Mouse (Mus musculus) heart, adult 2 months (tissue): ENCODE data around the gene Pbx1. TPM values are rescaled to one million over a fixed set of nuclear protein-coding genes. Genes with fewer than 3 reads are reported as not detected.

ENCODE experiments used
- DNase-seq, 2 experiments: peaks; one replicate each; pipeline ENCODE4 v3.0.0; 2021
- H3K27ac ChIP-seq: fragments of 200-600 bp; 2 replicates; pipeline ENCODE4 v1.8.1; 2022
- H3K27me3 ChIP-seq: fragments of 200-500 bp; 2 replicates; pipeline ENCODE4 v1.6.1; 2012; ENCODE audit warnings: mild to moderate bottlenecking, low read length, inconsistent platforms, mixed read lengths; ENCODE audit not compliant: control insufficient read depth, insufficient read depth
- H3K36me3 ChIP-seq: fragments of 200-500 bp; 2 replicates; pipeline ENCODE4 v1.6.1; 2012; ENCODE audit warnings: low read length, inconsistent platforms; ENCODE audit not compliant: control insufficient read depth, insufficient read depth
- H3K4me1 ChIP-seq: fragments of 200-500 bp; 2 replicates; pipeline ENCODE4 v1.6.1; 2011; ENCODE audit warnings: low read length; ENCODE audit not compliant: control insufficient read depth, insufficient read depth
- H3K4me3 ChIP-seq: fragments of 200-600 bp; 2 replicates; pipeline ENCODE4 v1.8.1; 2022
- H3K79me2 ChIP-seq: fragments of 200-500 bp; replicated peaks from 2 replicates; pipeline ENCODE4 v1.6.1; 2012; ENCODE audit warnings: mild to moderate bottlenecking, inconsistent platforms, low read length, moderate library complexity, mixed read lengths; ENCODE audit not compliant: control insufficient read depth, insufficient read depth
- H3K9ac ChIP-seq: fragments of 200-500 bp; 2 replicates; pipeline ENCODE4 v1.6.1; 2012; ENCODE audit warnings: low read depth, mild to moderate bottlenecking, control low read depth, inconsistent platforms, low read length, mixed read lengths
- CTCF ChIP-seq: fragments of 200-600 bp; IDR thresholded peaks from 2 replicates; pipeline ENCODE4 v1.8.1; 2022; ENCODE audit warnings: antibody characterized with exemption, mild to moderate bottlenecking, moderate library complexity
- EP300 ChIP-seq: fragments of 200-500 bp; IDR thresholded peaks from 2 replicates; pipeline ENCODE4 v1.6.1; 2011; ENCODE audit warnings: low read depth, low read length, control low read depth; ENCODE audit not compliant: insufficient read depth
- POLR2A ChIP-seq: fragments of 200-500 bp; IDR thresholded peaks from 2 replicates; pipeline ENCODE4 v1.6.1; 2011; ENCODE audit warnings: mild to moderate bottlenecking, low read depth, low read length, control low read depth; ENCODE audit not compliant: insufficient read depth
- WGBS: fragments of 180-500 bp; shearing (Covaris S2); methylation state at CpG from one replicate; pipeline ENCODE4 v1.1.7; 2018; 5-methylcytosine and 5-hydroxymethylcytosine counted together
- intact Hi-C: fragments of 180-260 bp; cut with DNase I; formaldehyde crosslinking; loops from one replicate; pipeline ENCODE4 v1.15.1; 2025
- polyA plus RNA-seq: library from polyadenylated mRNA; depleted of rRNA; stranded (reverse); fragments of >200 nt; gene quantifications from 2 replicates; pipeline ENCODE4 v1.2.3, GENCODE M21; 2012
- total RNA-seq, 2 experiments: library from RNA; stranded (reverse); gene quantifications; 2 replicates each; pipeline ENCODE4 v1.2.3; 2021

The Pbx1 gene
- total and polyA plus RNA-seq, 3 experiments: 33.1 to 54.7 (median 52.8) TPM

- H3K27me3 ChIP-seq: no peaks in the 10 kb centered on the region
- peaks cover 2% of the 10 kb centered on the region; the same call in 1 of the 2 replicates for H3K36me3 ChIP-seq
- H3K4me3 ChIP-seq: no peak overlapping the region
- intact Hi-C loops: no loop called here
- TF ChIP-seq POLR2A: no peak
- no peak for TF ChIP-seq EP300
- no peak for TF ChIP-seq CTCF
- no peak overlapping the region for H3K27ac ChIP-seq
- H3K4me1 ChIP-seq: peaks cover 12% of the 10 kb centered on the region
- no peak for DNase-seq
- 76% methylated on average over 7 of the region's 7 CpGs for WGBS
- H3K79me2 ChIP-seq: peaks cover 3% of the 10 kb centered on the region; the same call in 1 of the 2 replicates
- no peak overlapping the region for H3K9ac ChIP-seq
Measured at GRCm38 (mm10) chr1:168225595-168226127, 206.4 kb downstream of the Pbx1 start.

- H3K4me3 ChIP-seq: no peak overlapping the region
- no peak overlapping the region for H3K27ac ChIP-seq
- DNase-seq: no peak
- no peaks in the 10 kb centered on the region for H3K36me3 ChIP-seq
- H3K9ac ChIP-seq: no peak overlapping the region
- H3K27me3 ChIP-seq: no peaks in the 10 kb centered on the region
- H3K4me1 ChIP-seq: peaks cover 11% of the 10 kb centered on the region
- peaks cover 3% of the 10 kb centered on the region; the same call in 1 of the 2 replicates for H3K79me2 ChIP-seq
- 87% methylated on average over 5 of the region's 5 CpGs for WGBS
- TF ChIP-seq POLR2A (no peak), CTCF (no peak), EP300 (no peak)
- intact Hi-C loops: no loop called here
Measured at GRCm38 (mm10) chr1:168224218-168224617, 207.9 kb downstream of the Pbx1 start.

GRCm38 (mm10) chr1:168222794-168223193, 209.3 kb downstream of the Pbx1 start:
- WGBS: 96% methylated on average over 7 of the region's 7 CpGs
- Histone ChIP-seq H3K79me2 (peaks cover 1% of the 10 kb centered on the region; the same call in 1 of the 2 replicates), H3K4me1 (peaks cover 8% of the 10 kb centered on the region), H3K36me3 (no peaks in the 10 kb centered on the region), H3K27me3 (no peaks in the 10 kb centered on the region), H3K27ac (no peak overlapping the region), H3K9ac (no peak overlapping the region), H3K4me3 (no peak overlapping the region)
- TF ChIP-seq CTCF: no peak
- no peak for TF ChIP-seq EP300
- TF ChIP-seq POLR2A: no peak
- no peak for DNase-seq
- intact Hi-C loops: no loop called here

- H3K4me3 ChIP-seq: no peak overlapping the region
- no peaks in the 10 kb centered on the region for H3K27me3 ChIP-seq
- intact Hi-C loops: no loop called here
- WGBS: 37% methylated on average over 14 of the region's 14 CpGs
- H3K36me3 ChIP-seq: no peaks in the 10 kb centered on the region
- no peak overlapping the region for H3K27ac ChIP-seq
- no peak for DNase-seq
- H3K79me2 ChIP-seq: no peaks in the 10 kb centered on the region; the same call in none of the 2 replicates
- no peak overlapping the region for H3K9ac ChIP-seq
- peaks cover 10% of the 10 kb centered on the region for H3K4me1 ChIP-seq
- TF ChIP-seq EP300 (no peak), POLR2A (no peak), CTCF (peak; percentile 37)
Measured at GRCm38 (mm10) chr1:168221071-168221521, 211.0 kb downstream of the Pbx1 start.

GRCm38 (mm10) chr1:168215896-168216747, 215.9 kb downstream of the Pbx1 start:
- H3K9ac ChIP-seq: no peak overlapping the region
- H3K4me1 ChIP-seq: peaks cover 11% of the 10 kb centered on the region
- H3K27me3 ChIP-seq: no peaks in the 10 kb centered on the region
- peak overlapping the region; percentile 15; the same call in 1 of the 2 replicates for H3K27ac ChIP-seq
- H3K4me3 ChIP-seq: no peak overlapping the region
- no peak for TF ChIP-seq POLR2A
- TF ChIP-seq EP300: no peak
- no peak for TF ChIP-seq CTCF
- intact Hi-C loops: loop anchor here (2.0 to 10.0 kb wide), 4 partner anchors 71 to 1243 kb away; no protein-coding TSS in a partner anchor
- peak; percentile 57 to 69 for DNase-seq
- H3K79me2 ChIP-seq: no peaks in the 10 kb centered on the region; the same call in 1 of the 2 replicates
- no peaks in the 10 kb centered on the region; the same call in 1 of the 2 replicates for H3K36me3 ChIP-seq
- 47% methylated on average over 17 of the region's 17 CpGs for WGBS

GRCm38 (mm10) chr1:168215468-168215867, 216.6 kb downstream of the Pbx1 start:
- Histone ChIP-seq H3K9ac (no peak overlapping the region), H3K27me3 (no peaks in the 10 kb centered on the region), H3K4me1 (peaks cover 8% of the 10 kb centered on the region)

More at GRCm38 (mm10) chr1:168215468-168215867, 216.6 kb downstream of the Pbx1 start:
- no peak for DNase-seq
- TF ChIP-seq EP300: no peak
- TF ChIP-seq POLR2A: no peak
- TF ChIP-seq CTCF: no peak
- no peaks in the 10 kb centered on the region; the same call in 1 of the 2 replicates for H3K36me3 ChIP-seq
- H3K79me2 ChIP-seq: no peaks in the 10 kb centered on the region; the same call in 1 of the 2 replicates
- 73% methylated on average over 6 of the region's 6 CpGs for WGBS
- H3K4me3 ChIP-seq: no peak overlapping the region
- intact Hi-C loops: loop anchor here (2.0 to 10.0 kb wide), 4 partner anchors 72 to 1243 kb away; no protein-coding TSS in a partner anchor
- H3K27ac ChIP-seq: peak overlapping the region; percentile 15; the same call in 1 of the 2 replicates
